Mouse (Mus musculus): ENCODE results near the gene Vps33b. TPM values are rescaled to one million over a fixed set of nuclear protein-coding genes. Genes with fewer than 3 reads are reported as not detected.

Vps33b gene
- polyA plus RNA-seq, 1 experiment from 2014 or later = 21.9 TPM

- 26% methylated on average over 40 of the region's 40 CpGs for WGBS
These were observed 8.7 kb upstream of the Vps33b start, which contains the start of gene Ngrn for GRCm38 (mm10) chr7:80260625-80261371. Gene Ngrn (plus strand): TSS chr7:80261215.

GRCm38 (mm10) chr7:80261372-80261990 lies 8.0 kb upstream of the Vps33b start:
- H3K4me2 ChIP-seq (ENCODE audit: low read length) = peak overlapping the region; percentile 75
- H3K4me1 ChIP-seq (ENCODE audit: control insufficient read depth, insufficient read depth, low read length) = peaks cover 11% of the 10 kb centered on the region
- ATAC-seq (ENCODE audit: low FRiP score, low TSS enrichment) (no peak; the same call in none of the 2 replicates), DNase-seq (peak; percentile 32)
- peaks cover 23% of the 10 kb centered on the region; the same call in 1 of the 2 replicates for H3K27me3 ChIP-seq (ENCODE audit: control insufficient read depth, insufficient read depth, low read length)
- peak overlapping the region; percentile 91 for H3K4me3 ChIP-seq (replicated peaks; ENCODE audit: low read depth, low read length)
- peak overlapping the region; percentile 72 for H3K27ac ChIP-seq (replicated peaks; ENCODE audit: low read depth, low read length)
- peak overlapping the region; percentile 81 for H3K9ac ChIP-seq (replicated peaks; ENCODE audit: low read length)
- peaks cover 26% of the 10 kb centered on the region for H3K36me3 ChIP-seq (ENCODE audit: control insufficient read depth, insufficient read depth, low read length)
- no peaks in the 10 kb centered on the region for H3K9me3 ChIP-seq (ENCODE audit: control insufficient read depth, low read length)
- WGBS = 2% methylated on average over 32 of the region's 32 CpGs

More at GRCm38 (mm10) chr7:80260625-80261371, 8.7 kb upstream of the Vps33b start, which contains the start of gene Ngrn:
- Histone ChIP-seq H3K4me1 (ENCODE audit: control insufficient read depth, insufficient read depth, low read length) (peaks cover 11% of the 10 kb centered on the region), H3K27me3 (ENCODE audit: control insufficient read depth, insufficient read depth, low read length) (peaks cover 24% of the 10 kb centered on the region; the same call in 1 of the 2 replicates), H3K9me3 (ENCODE audit: control insufficient read depth, low read length) (no peaks in the 10 kb centered on the region), H3K9ac (replicated peaks; ENCODE audit: low read length) (peak within 1 kb of the TSS; percentile 81), H3K4me3 (replicated peaks; ENCODE audit: low read depth, low read length) (peak within 1 kb of the TSS; percentile 91), H3K27ac (replicated peaks; ENCODE audit: low read depth, low read length) (peak within 1 kb of the TSS; percentile 72), H3K4me2 (ENCODE audit: low read length) (peak within 1 kb of the TSS; percentile 75), H3K36me3 (ENCODE audit: control insufficient read depth, insufficient read depth, low read length) (peaks cover 20% of the 10 kb centered on the region)
- DNase-seq = peak; percentile 94
- ATAC-seq (ENCODE audit: low FRiP score, low TSS enrichment) = peak; percentile 83

GRCm38 (mm10) chr7:80264606-80265005 lies 4.8 kb upstream of the Vps33b start:
- DNase-seq = no peak
- peaks cover 18% of the 10 kb centered on the region for H3K4me1 ChIP-seq (ENCODE audit: control insufficient read depth, insufficient read depth, low read length)
- no peak overlapping the region for H3K4me2 ChIP-seq (ENCODE audit: low read length)
- H3K9ac ChIP-seq (replicated peaks; ENCODE audit: low read length) = no peak overlapping the region
- H3K4me3 ChIP-seq (replicated peaks; ENCODE audit: low read depth, low read length) = no peak overlapping the region
- no peaks in the 10 kb centered on the region for H3K9me3 ChIP-seq (ENCODE audit: control insufficient read depth, low read length)
- no peak overlapping the region for H3K27ac ChIP-seq (replicated peaks; ENCODE audit: low read depth, low read length)
- WGBS = 94% methylated on average over 12 of the region's 12 CpGs
- ATAC-seq (ENCODE audit: low FRiP score, low TSS enrichment) = no peak
- H3K36me3 ChIP-seq (ENCODE audit: control insufficient read depth, insufficient read depth, low read length) = peaks cover 33% of the 10 kb centered on the region
- 0 out of 2 replicates have a peak, but pooled peaks cover 3% of the 10 kb centered on the region for H3K27me3 ChIP-seq (ENCODE audit: control insufficient read depth, insufficient read depth, low read length)

GRCm38 (mm10) chr7:80267764-80268163 lies 1.7 kb upstream of the Vps33b start:
- no peak overlapping the region for H3K27ac ChIP-seq (replicated peaks; ENCODE audit: low read depth, low read length)
- no peak for ATAC-seq (ENCODE audit: low FRiP score, low TSS enrichment)
- H3K9ac ChIP-seq (replicated peaks; ENCODE audit: low read length) = no peak overlapping the region
- no peaks in the 10 kb centered on the region for H3K9me3 ChIP-seq (ENCODE audit: control insufficient read depth, low read length)
- no peak for DNase-seq
- WGBS = 73% methylated on average over 1 of the region's 1 CpGs
- no peak overlapping the region for H3K4me3 ChIP-seq (replicated peaks; ENCODE audit: low read depth, low read length)
- H3K27me3 ChIP-seq (ENCODE audit: control insufficient read depth, insufficient read depth, low read length) = no peaks in the 10 kb centered on the region
- H3K4me1 ChIP-seq (ENCODE audit: control insufficient read depth, insufficient read depth, low read length) = peaks cover 16% of the 10 kb centered on the region
- peaks cover 36% of the 10 kb centered on the region for H3K36me3 ChIP-seq (ENCODE audit: control insufficient read depth, insufficient read depth, low read length)
- H3K4me2 ChIP-seq (ENCODE audit: low read length) = no peak overlapping the region

- Histone ChIP-seq H3K9ac (replicated peaks; ENCODE audit: low read length) (peak overlapping the region; percentile 88), H3K4me2 (ENCODE audit: low read length) (peak overlapping the region; percentile 89), H3K4me1 (ENCODE audit: control insufficient read depth, insufficient read depth, low read length) (peaks cover 16% of the 10 kb centered on the region), H3K4me3 (replicated peaks; ENCODE audit: low read depth, low read length) (peak overlapping the region; percentile 85), H3K27me3 (ENCODE audit: control insufficient read depth, insufficient read depth, low read length) (no peaks in the 10 kb centered on the region), H3K9me3 (ENCODE audit: control insufficient read depth, low read length) (peaks cover 8% of the 10 kb centered on the region; the same call in 1 of the 2 replicates), H3K36me3 (ENCODE audit: control insufficient read depth, insufficient read depth, low read length) (peaks cover 46% of the 10 kb centered on the region), H3K27ac (replicated peaks; ENCODE audit: low read depth, low read length) (peak overlapping the region; percentile 74)
- no peak for DNase-seq
- ATAC-seq (ENCODE audit: low FRiP score, low TSS enrichment) = peak; percentile 71
- WGBS = under 1% methylated on average over 23 of the region's 23 CpGs
These were observed 354 bp downstream of the Vps33b start for GRCm38 (mm10) chr7:80269751-80270255.

- no peak overlapping the region for H3K4me2 ChIP-seq (ENCODE audit: low read length)
- H3K9ac ChIP-seq (replicated peaks; ENCODE audit: low read length) = no peak overlapping the region
- peaks cover 16% of the 10 kb centered on the region for H3K4me1 ChIP-seq (ENCODE audit: control insufficient read depth, insufficient read depth, low read length)
- ATAC-seq (ENCODE audit: low FRiP score, low TSS enrichment) (no peak), DNase-seq (no peak)
- H3K27ac ChIP-seq (replicated peaks; ENCODE audit: low read depth, low read length) = no peak overlapping the region
- peaks cover 55% of the 10 kb centered on the region for H3K36me3 ChIP-seq (ENCODE audit: control insufficient read depth, insufficient read depth, low read length)
- H3K4me3 ChIP-seq (replicated peaks; ENCODE audit: low read depth, low read length) = no peak overlapping the region
- no peaks in the 10 kb centered on the region for H3K27me3 ChIP-seq (ENCODE audit: control insufficient read depth, insufficient read depth, low read length)
- 95% methylated on average over 2 of the region's 2 CpGs for WGBS
- H3K9me3 ChIP-seq (ENCODE audit: control insufficient read depth, low read length) = peaks cover 13% of the 10 kb centered on the region; the same call in 1 of the 2 replicates
These were observed 4.0 kb downstream of the Vps33b start for GRCm38 (mm10) chr7:80273456-80273855.

GRCm38 (mm10) chr7:80276374-80276773 lies 6.9 kb downstream of the Vps33b start:
- no peak overlapping the region for H3K4me2 ChIP-seq (ENCODE audit: low read length)
- DNase-seq = no peak
- no peaks in the 10 kb centered on the region for H3K4me1 ChIP-seq (ENCODE audit: control insufficient read depth, insufficient read depth, low read length)
- peaks cover 13% of the 10 kb centered on the region; the same call in 1 of the 2 replicates for H3K9me3 ChIP-seq (ENCODE audit: control insufficient read depth, low read length)
- 95% methylated on average over 4 of the region's 4 CpGs for WGBS
- no peak overlapping the region for H3K4me3 ChIP-seq (replicated peaks; ENCODE audit: low read depth, low read length)
- peaks cover 77% of the 10 kb centered on the region for H3K36me3 ChIP-seq (ENCODE audit: control insufficient read depth, insufficient read depth, low read length)
- no peak for ATAC-seq (ENCODE audit: low FRiP score, low TSS enrichment)
- H3K27me3 ChIP-seq (ENCODE audit: control insufficient read depth, insufficient read depth, low read length) = no peaks in the 10 kb centered on the region
- H3K9ac ChIP-seq (replicated peaks; ENCODE audit: low read length) = no peak overlapping the region
- H3K27ac ChIP-seq (replicated peaks; ENCODE audit: low read depth, low read length) = no peak overlapping the region

GRCm38 (mm10) chr7:80280032-80280431 lies 10.6 kb downstream of the Vps33b start:
- H3K9ac ChIP-seq (replicated peaks; ENCODE audit: low read length) = no peak overlapping the region
- H3K4me1 ChIP-seq (ENCODE audit: control insufficient read depth, insufficient read depth, low read length) = no peaks in the 10 kb centered on the region
- H3K9me3 ChIP-seq (ENCODE audit: control insufficient read depth, low read length) = peaks cover 3% of the 10 kb centered on the region; the same call in 1 of the 2 replicates
- H3K27me3 ChIP-seq (ENCODE audit: control insufficient read depth, insufficient read depth, low read length) = no peaks in the 10 kb centered on the region
- DNase-seq (no peak), ATAC-seq (ENCODE audit: low FRiP score, low TSS enrichment) (no peak)
- no peak overlapping the region for H3K4me3 ChIP-seq (replicated peaks; ENCODE audit: low read depth, low read length)
- peaks cover 79% of the 10 kb centered on the region for H3K36me3 ChIP-seq (ENCODE audit: control insufficient read depth, insufficient read depth, low read length)
- WGBS = 85% methylated on average over 10 of the region's 10 CpGs
- H3K4me2 ChIP-seq (ENCODE audit: low read length) = no peak overlapping the region
- H3K27ac ChIP-seq (replicated peaks; ENCODE audit: low read depth, low read length) = no peak overlapping the region

All from midbrain, embryonic 14.5 days (tissue).